In the genomic region with DNA sequence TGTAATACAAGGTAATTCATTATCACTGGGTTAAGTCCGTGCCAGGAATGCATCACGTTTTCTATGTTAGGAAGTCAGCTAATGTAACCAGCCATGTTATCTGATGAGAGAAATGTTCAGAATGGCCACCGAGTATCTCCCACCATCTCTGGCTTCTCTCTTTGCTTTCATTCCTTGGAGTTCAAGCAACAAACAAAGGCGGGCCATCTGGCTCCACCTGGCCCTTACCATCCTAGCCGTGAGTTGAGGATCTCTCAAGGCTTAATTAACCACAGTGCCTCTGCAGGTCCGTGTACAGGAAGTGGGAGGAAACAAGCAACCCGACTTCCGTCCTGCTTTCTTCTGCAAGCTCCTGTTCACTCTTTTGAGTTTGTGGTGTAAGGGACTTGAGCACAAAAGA, we compare ENCODE assay signal across 10 mouse cellular contexts. TPM values are rescaled to one million over a fixed set of nuclear protein-coding genes. Genes with fewer than 3 reads are reported as not detected.
DNase-seq lines count a peak whose midpoint lies in the region; ATAC-seq and TF ChIP-seq lines count a peak whose summit lies in the region.
"Had no signal": no experiment of that assay in that cellular context is flagged by ENCODE, and none has a peak within 500 bp of the region (broad histone marks: within the 10 kb centered on the region; RNA-seq: fewer than 3 reads in every experiment).

No protein-coding gene starts in this region.

- no peak overlapping the region for H3K9ac ChIP-seq in kidney, embryonic 15.5 days
- no peak overlapping the region for H3K9ac ChIP-seq in forebrain, embryonic 16.5 days (replicated peaks; ENCODE audit: low read depth, low read length)
- H3K9ac ChIP-seq in hindbrain, embryonic 11.5 days (ENCODE audit: low read depth, low read length): no peak overlapping the region
- H3K9ac ChIP-seq in forebrain, embryonic 12.5 days: no peak overlapping the region
- H3K9ac ChIP-seq: midbrain, embryonic 12.5 days had no signal

- WGBS in kidney, embryonic 15.5 days: 39% methylated on average over 8 of the region's 8 CpGs
- 25% methylated on average over 8 of the region's 8 CpGs for WGBS in small intestine, adult 2 months
- 67% methylated on average over 8 of the region's 8 CpGs for WGBS in forebrain, embryonic 16.5 days
- WGBS in hindbrain, embryonic 11.5 days: 71% methylated on average over 8 of the region's 8 CpGs
- WGBS in forebrain, embryonic 12.5 days: 68% methylated on average over 8 of the region's 8 CpGs

- no peak overlapping the region for H3K27ac ChIP-seq in kidney, embryonic 15.5 days
- H3K27ac ChIP-seq in small intestine, adult 2 months (ENCODE audit: insufficient read depth, low read depth, low read length): peak overlapping the region; percentile 70
- H3K27ac ChIP-seq in forebrain, embryonic 16.5 days (ENCODE audit: low read length): no peak overlapping the region
- no peak overlapping the region for H3K27ac ChIP-seq in hindbrain, embryonic 11.5 days (ENCODE audit: low read depth, low read length)
- H3K27ac ChIP-seq in forebrain, embryonic 12.5 days: no peak overlapping the region
- H3K27ac ChIP-seq: midbrain, embryonic 12.5 days had no signal

- no peaks in the 10 kb centered on the region for H3K36me3 ChIP-seq in kidney, embryonic 15.5 days
- H3K36me3 ChIP-seq in small intestine, adult 2 months (ENCODE audit: control insufficient read depth, insufficient read depth, low read length): no peaks in the 10 kb centered on the region
- H3K36me3 ChIP-seq in forebrain, embryonic 16.5 days (ENCODE audit: control insufficient read depth, insufficient read depth): no peaks in the 10 kb centered on the region
- no peaks in the 10 kb centered on the region for H3K36me3 ChIP-seq in hindbrain, embryonic 11.5 days (ENCODE audit: control insufficient read depth, insufficient read depth, low read length)
- H3K36me3 ChIP-seq in forebrain, embryonic 12.5 days (replicated peaks): no peaks in the 10 kb centered on the region
- H3K36me3 ChIP-seq: midbrain, embryonic 12.5 days had no signal

- H3K4me3 ChIP-seq in kidney, embryonic 15.5 days (replicated peaks): no peak overlapping the region
- 0 out of 2 replicates have a peak overlapping the region, but pooled peaks have one; percentile 13 for H3K4me3 ChIP-seq in small intestine, adult 2 months (ENCODE audit: low read depth, low read length)
- no peak overlapping the region for H3K4me3 ChIP-seq in forebrain, embryonic 16.5 days (replicated peaks; ENCODE audit: low read length)
- H3K4me3 ChIP-seq in hindbrain, embryonic 11.5 days (ENCODE audit: low read depth, low read length): no peak overlapping the region
- H3K4me3 ChIP-seq in forebrain, embryonic 12.5 days (replicated peaks): no peak overlapping the region
- H3K4me3 ChIP-seq: midbrain, embryonic 12.5 days had no signal

- no peaks in the 10 kb centered on the region for H3K27me3 ChIP-seq in kidney, embryonic 15.5 days
- no peaks in the 10 kb centered on the region for H3K27me3 ChIP-seq in small intestine, adult 2 months (ENCODE audit: control insufficient read depth, insufficient read depth, low read length)
- H3K27me3 ChIP-seq in forebrain, embryonic 16.5 days (replicated peaks; ENCODE audit: control insufficient read depth, insufficient read depth, low read length): no peaks in the 10 kb centered on the region
- H3K27me3 ChIP-seq in hindbrain, embryonic 11.5 days (ENCODE audit: control insufficient read depth, insufficient read depth, low read length): no peaks in the 10 kb centered on the region
- no peaks in the 10 kb centered on the region for H3K27me3 ChIP-seq in forebrain, embryonic 12.5 days
- H3K27me3 ChIP-seq: midbrain, embryonic 12.5 days had no signal

- 0 out of 2 replicates have a peak overlapping the region, but pooled peaks have one; percentile 26 for H3K4me2 ChIP-seq in kidney, embryonic 15.5 days
- no peak overlapping the region for H3K4me2 ChIP-seq in forebrain, embryonic 16.5 days (ENCODE audit: low read length)
- no peak overlapping the region for H3K4me2 ChIP-seq in hindbrain, embryonic 11.5 days (replicated peaks; ENCODE audit: low read depth, low read length)
- no peak overlapping the region for H3K4me2 ChIP-seq in forebrain, embryonic 12.5 days
- H3K4me2 ChIP-seq: midbrain, embryonic 12.5 days had no signal

- TF ChIP-seq CTCF in small intestine, adult 2 months (IDR thresholded peaks at IDR 0.05; ENCODE audit: extremely low read depth, insufficient read length, insufficient replicate concordance, low read depth, low read length): no peak

- peaks cover 36% of the 10 kb centered on the region for H3K4me1 ChIP-seq in kidney, embryonic 15.5 days
- peaks cover 25% of the 10 kb centered on the region; the same call in 1 of the 2 replicates for H3K4me1 ChIP-seq in small intestine, adult 2 months (ENCODE audit: control insufficient read depth, insufficient read depth, insufficient read length, low read length)
- peaks cover 11% of the 10 kb centered on the region for H3K4me1 ChIP-seq in forebrain, embryonic 16.5 days (replicated peaks; ENCODE audit: control insufficient read depth, insufficient read depth, low read length)
- no peaks in the 10 kb centered on the region for H3K4me1 ChIP-seq in hindbrain, embryonic 11.5 days (replicated peaks; ENCODE audit: control insufficient read depth, insufficient read depth, low read length)
- peaks cover 16% of the 10 kb centered on the region for H3K4me1 ChIP-seq in forebrain, embryonic 12.5 days

- no peak for TF ChIP-seq POLR2A in small intestine, adult 2 months (IDR thresholded peaks at IDR 0.05; ENCODE audit: low read depth, low read length)

- no peak for DNase-seq in kidney, postnatal 36 days
- peak; percentile 53 for DNase-seq in T-cell, adult 2 months (ENCODE audit: low spot score)
- DNase-seq in hindbrain, embryonic 11.5 days (ENCODE audit: low spot score): no peak
- DNase-seq: cerebellum, adult 9-11 months had no signal

- H3K9me3 ChIP-seq in kidney, embryonic 15.5 days (replicated peaks): no peaks in the 10 kb centered on the region
- no peaks in the 10 kb centered on the region for H3K9me3 ChIP-seq in forebrain, embryonic 16.5 days (ENCODE audit: control insufficient read depth, low read length)
- H3K9me3 ChIP-seq in hindbrain, embryonic 11.5 days (ENCODE audit: control insufficient read depth, low read length): no peaks in the 10 kb centered on the region
- no peaks in the 10 kb centered on the region for H3K9me3 ChIP-seq in forebrain, embryonic 12.5 days
- H3K9me3 ChIP-seq: midbrain, embryonic 12.5 days had no signal

- ATAC-seq in kidney, embryonic 15.5 days (replicated peaks; ENCODE audit: low FRiP score): no peak
- ATAC-seq in inflammation-experienced regulatory T-cells, adult 6 months: peak; percentile 66
- no peak for ATAC-seq in forebrain, embryonic 16.5 days
- ATAC-seq in hindbrain, embryonic 11.5 days (ENCODE audit: low FRiP score): no peak
- ATAC-seq in forebrain, embryonic 12.5 days (ENCODE audit: low FRiP score): no peak

RNA-seq across cellular contexts. Expression of a gene that starts 21.8 kb away (rescaled TPM):
- polyA plus RNA-seq in kidney, embryonic 15.5 days (2015; fragmentation: Nextera tagmentation; extraction: Ambion mirVana): 7.9 and 8.1 TPM in 2 replicates
- 1 to 10 TPM; 5.4 to 8.0 (median 5.8) TPM for polyA plus RNA-seq in inflammation-experienced regulatory T-cells, adult 6 months (2017; shearing (Covaris generic))
- polyA plus RNA-seq in small intestine, adult 2 months (2012; rRNA removed): 10.0 and 16.3 TPM in 2 replicates
- polyA plus RNA-seq in forebrain, embryonic 16.5 days (2015; fragmentation: Nextera tagmentation; extraction: Ambion mirVana): 5.4 and 6.6 TPM in 2 replicates
- 4.0 and 6.5 TPM in 2 replicates for polyA plus RNA-seq in hindbrain, embryonic 11.5 days (2014; fragmentation: Nextera tagmentation; extraction: Ambion mirVana)
- 5.7 and 5.9 TPM in 2 replicates for polyA plus RNA-seq in forebrain, embryonic 12.5 days (2016; fragmentation: Nextera tagmentation; extraction: Ambion mirVana)

RNA-seq across cellular contexts. Expression of a gene that starts 48.0 kb away (rescaled TPM):
- 0.66 and 1.1 TPM in 2 replicates for polyA plus RNA-seq in kidney, embryonic 15.5 days (2015; fragmentation: Nextera tagmentation; extraction: Ambion mirVana)
- not detected for polyA plus RNA-seq in inflammation-experienced regulatory T-cells, adult 6 months (2017; shearing (Covaris generic))
- 1.4 and 1.7 TPM in 2 replicates for polyA plus RNA-seq in small intestine, adult 2 months (2012; rRNA removed)
- 0.18 and 0.20 TPM in 2 replicates for polyA plus RNA-seq in forebrain, embryonic 16.5 days (2015; fragmentation: Nextera tagmentation; extraction: Ambion mirVana)
- polyA plus RNA-seq in hindbrain, embryonic 11.5 days (2014; fragmentation: Nextera tagmentation; extraction: Ambion mirVana): 0.25 and 0.31 TPM in 2 replicates
- 0.65 and 0.68 TPM in 2 replicates for polyA plus RNA-seq in forebrain, embryonic 12.5 days (2016; fragmentation: Nextera tagmentation; extraction: Ambion mirVana)
